Mouse (Mus musculus): ENCODE results near the gene Phpt1.

DNA sequence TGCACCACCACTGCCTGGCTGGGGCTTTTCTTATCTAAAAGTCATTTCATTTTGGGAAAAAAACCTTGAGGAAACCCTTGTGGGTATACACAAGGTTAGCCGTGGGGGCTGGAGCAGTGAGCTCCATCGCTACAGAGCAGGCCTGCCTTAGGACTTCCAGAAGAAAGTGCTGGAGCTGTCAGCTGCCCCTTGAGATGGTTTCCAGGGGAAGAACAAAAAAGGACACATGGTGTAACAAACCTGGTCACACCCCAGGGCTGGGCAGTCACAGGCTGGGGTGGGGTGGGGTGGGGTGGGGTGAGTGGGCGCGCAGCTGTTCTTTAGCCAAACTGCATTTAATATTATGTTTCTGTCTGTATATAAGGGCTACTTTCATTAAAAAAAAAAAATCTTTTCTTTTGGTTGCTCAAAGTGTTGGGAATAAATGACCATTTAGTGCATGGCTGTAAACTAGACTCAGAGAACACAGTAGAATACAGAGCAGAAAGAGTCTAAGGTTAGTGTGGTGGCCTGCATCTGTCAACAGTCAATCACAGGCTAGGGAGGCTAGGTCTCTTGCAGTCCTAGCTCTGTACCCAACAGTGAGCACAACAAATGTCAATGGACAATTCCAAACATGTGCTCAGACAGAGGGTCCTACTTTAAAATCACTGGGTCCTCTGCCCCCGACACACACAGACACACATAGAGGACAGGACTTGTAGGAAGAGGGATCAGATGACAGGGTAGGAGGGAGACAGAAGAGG is 21.9 kb upstream of the Phpt1 start:
- TF ChIP-seq CTCF (IDR thresholded peaks at IDR 0.05; ENCODE audit: borderline replicate concordance, insufficient read depth, low read depth, low read length) (no peak), POLR2A (IDR thresholded peaks at IDR 0.05; ENCODE audit: borderline replicate concordance, insufficient read depth, low read length) (no peak)

Measured in cerebellum, adult 2 months (tissue).